Mouse (Mus musculus): ENCODE results near the gene Wsb2. TPM values are rescaled to one million over a fixed set of nuclear protein-coding genes. Genes with fewer than 3 reads are reported as not detected.

Wsb2 gene
- polyA plus RNA-seq, 2 experiments = 14.1 to 15.3 TPM

GRCm38 (mm10) chr5:117318741-117319629, 38.1 kb upstream of the Wsb2 start, which contains the start of gene Vsig10:
Gene Vsig10, plus strand, starts transcription at chr5:117319083.
- 0 out of 2 replicates have a peak, but pooled peaks have one; percentile 7 for TF ChIP-seq CTCF (IDR thresholded peaks at IDR 0.05; ENCODE audit: low read depth)
- no peak for TF ChIP-seq EP300 (IDR thresholded peaks at IDR 0.05; ENCODE audit: low read depth)
- DNase-seq (ENCODE audit: low read depth in 3 of 3, low spot score in 3 of 3) (no peak), ATAC-seq (ENCODE audit: insufficient read depth) (peak; percentile 56; the same call in 1 of the 2 replicates)
- Histone ChIP-seq H3K27me3 (ENCODE audit: control insufficient read depth, insufficient read depth, low read length) (peaks cover 42% of the 10 kb centered on the region), H3K9ac (replicated peaks) (peak within 1 kb of the TSS; percentile 20; the same call in 1 of the 2 replicates), H3K4me1 (replicated peaks; ENCODE audit: control insufficient read depth in 2 of 2, insufficient read depth in 2 of 2, low read length in 1 of 2) (peaks cover 0 to 3% of the 10 kb centered on the region in 2 experiments; a peak in 2 of 4 replicates), H3K4me3 (ENCODE audit: insufficient read depth in 1 of 2, low read depth in 2 of 2, low read length in 2 of 2) (peak within 1 kb of the TSS; percentile 57 to 62), H3K4me2 (ENCODE audit: low read depth) (peak within 1 kb of the TSS; percentile 73), H3K27ac (no peak within 1 kb of the TSS), H3K36me3 (replicated peaks; ENCODE audit: control insufficient read depth, insufficient read depth, low read depth) (no peaks in the 10 kb centered on the region), H3K9me3 (ENCODE audit: control insufficient read depth, low read length) (no peaks in the 10 kb centered on the region)
- WGBS (ENCODE audit: insufficient replicate concordance) = under 1% methylated on average over 77 of the region's 81 CpGs

GRCm38 (mm10) chr5:117323751-117324150, 33.4 kb upstream of the Wsb2 start:
- TF ChIP-seq CTCF (IDR thresholded peaks at IDR 0.05; ENCODE audit: low read depth) = no peak
- TF ChIP-seq EP300 (IDR thresholded peaks at IDR 0.05; ENCODE audit: low read depth) = no peak
- H3K9me3 ChIP-seq (ENCODE audit: control insufficient read depth, low read length) = no peaks in the 10 kb centered on the region
- no peak overlapping the region for H3K4me2 ChIP-seq (ENCODE audit: low read depth)
- no peak overlapping the region for H3K27ac ChIP-seq
- no peaks in the 10 kb centered on the region for H3K36me3 ChIP-seq (replicated peaks; ENCODE audit: control insufficient read depth, insufficient read depth, low read depth)
- no peak overlapping the region for H3K4me3 ChIP-seq (ENCODE audit: insufficient read depth in 1 of 2, low read depth in 2 of 2, low read length in 2 of 2)
- H3K4me1 ChIP-seq (replicated peaks; ENCODE audit: control insufficient read depth in 2 of 2, insufficient read depth in 2 of 2, low read length in 1 of 2) = 0 out of 4 replicates have a peak, but pooled peaks cover 0 to 2% of the 10 kb centered on the region in 2 experiments
- no peak overlapping the region for H3K9ac ChIP-seq (replicated peaks)
- 72% methylated on average over 9 of the region's 9 CpGs for WGBS (ENCODE audit: insufficient replicate concordance)
- DNase-seq (ENCODE audit: low read depth in 3 of 3, low spot score in 3 of 3) = no peak
- no peak for ATAC-seq (ENCODE audit: insufficient read depth)
- H3K27me3 ChIP-seq (ENCODE audit: control insufficient read depth, insufficient read depth, low read length) = peaks cover 24% of the 10 kb centered on the region

- H3K4me2 ChIP-seq (ENCODE audit: low read depth) = no peak overlapping the region
- no peak for TF ChIP-seq EP300 (IDR thresholded peaks at IDR 0.05; ENCODE audit: low read depth)
- H3K27me3 ChIP-seq (ENCODE audit: control insufficient read depth, insufficient read depth, low read length) = no peaks in the 10 kb centered on the region
- DNase-seq (ENCODE audit: low read depth in 3 of 3, low spot score in 3 of 3) = no peak
- no peaks in the 10 kb centered on the region for H3K36me3 ChIP-seq (replicated peaks; ENCODE audit: control insufficient read depth, insufficient read depth, low read depth)
- H3K4me3 ChIP-seq (ENCODE audit: insufficient read depth in 1 of 2, low read depth in 2 of 2, low read length in 2 of 2) = no peak overlapping the region
- H3K4me1 ChIP-seq (replicated peaks; ENCODE audit: control insufficient read depth in 2 of 2, insufficient read depth in 2 of 2, low read length in 1 of 2) = no peaks in the 10 kb centered on the region
- 53% methylated on average over 6 of the region's 6 CpGs for WGBS (ENCODE audit: insufficient replicate concordance)
- no peak overlapping the region for H3K9ac ChIP-seq (replicated peaks)
- no peak overlapping the region for H3K27ac ChIP-seq
- ATAC-seq (ENCODE audit: insufficient read depth) = no peak
- H3K9me3 ChIP-seq (ENCODE audit: control insufficient read depth, low read length) = no peaks in the 10 kb centered on the region
Observed at GRCm38 (mm10) chr5:117326408-117326807, 30.7 kb upstream of the Wsb2 start.

- ATAC-seq (ENCODE audit: insufficient read depth) = no peak
- Histone ChIP-seq H3K4me1 (replicated peaks; ENCODE audit: control insufficient read depth in 2 of 2, insufficient read depth in 2 of 2, low read length in 1 of 2) (no peaks in the 10 kb centered on the region), H3K9me3 (ENCODE audit: control insufficient read depth, low read length) (no peaks in the 10 kb centered on the region), H3K27me3 (ENCODE audit: control insufficient read depth, insufficient read depth, low read length) (no peaks in the 10 kb centered on the region), H3K36me3 (replicated peaks; ENCODE audit: control insufficient read depth, insufficient read depth, low read depth) (no peaks in the 10 kb centered on the region), H3K9ac (replicated peaks) (no peak overlapping the region), H3K4me2 (ENCODE audit: low read depth) (no peak overlapping the region), H3K4me3 (ENCODE audit: insufficient read depth in 1 of 2, low read depth in 2 of 2, low read length in 2 of 2) (no peak overlapping the region), H3K27ac (no peak overlapping the region)
- WGBS (ENCODE audit: insufficient replicate concordance) = 76% methylated on average over 7 of the region's 7 CpGs
- no peak for DNase-seq (ENCODE audit: low read depth in 3 of 3, low spot score in 3 of 3)
- TF ChIP-seq CTCF (IDR thresholded peaks at IDR 0.05; ENCODE audit: low read depth) = no peak
Observed at GRCm38 (mm10) chr5:117330457-117330856, 26.6 kb upstream of the Wsb2 start.

GRCm38 (mm10) chr5:117337999-117338398, 19.1 kb upstream of the Wsb2 start:
- TF ChIP-seq EP300 (IDR thresholded peaks at IDR 0.05; ENCODE audit: low read depth) (no peak), CTCF (IDR thresholded peaks at IDR 0.05; ENCODE audit: low read depth) (no peak)
- Histone ChIP-seq H3K4me1 (replicated peaks; ENCODE audit: control insufficient read depth in 2 of 2, insufficient read depth in 2 of 2, low read length in 1 of 2) (0 out of 4 replicates have a peak, but pooled peaks cover 0 to 2% of the 10 kb centered on the region in 2 experiments), H3K27me3 (ENCODE audit: control insufficient read depth, insufficient read depth, low read length) (no peaks in the 10 kb centered on the region), H3K27ac (no peak overlapping the region), H3K9me3 (ENCODE audit: control insufficient read depth, low read length) (no peaks in the 10 kb centered on the region), H3K9ac (replicated peaks) (no peak overlapping the region), H3K36me3 (replicated peaks; ENCODE audit: control insufficient read depth, insufficient read depth, low read depth) (no peaks in the 10 kb centered on the region), H3K4me3 (ENCODE audit: insufficient read depth in 1 of 2, low read depth in 2 of 2, low read length in 2 of 2) (no peak overlapping the region), H3K4me2 (ENCODE audit: low read depth) (no peak overlapping the region)
- WGBS (ENCODE audit: insufficient replicate concordance) = 68% methylated on average over 10 of the region's 10 CpGs
- ATAC-seq (ENCODE audit: insufficient read depth) (no peak), DNase-seq (ENCODE audit: low read depth in 3 of 3, low spot score in 3 of 3) (no peak)
